Mouse (Mus musculus) neutrophil, adult 5-6 weeks (primary cell): Measurements from ENCODE around the gene Ptar1. TPM values are rescaled to one million over a fixed set of nuclear protein-coding genes. Genes with fewer than 3 reads are reported as not detected.

Source experiments
- ATAC-seq: fragments of 151-379, 151-347 bp; 2 replicates; pipeline ENCODE4 v1.8.0; 2017; ENCODE audit warnings: mild to moderate bottlenecking, moderate TSS enrichment; ENCODE audit not compliant: insufficient number of reproducible peaks, poor library complexity, low FRiP score, severe bottlenecking; ENCODE audit errors: extremely low read depth
- total RNA-seq: library from RNA; stranded (forward); fragments of 200-1000 nt; gene quantifications from 2 replicates; pipeline ENCODE4 v1.2.3, GENCODE M21; 2017

Gene Ptar1
- total RNA-seq, 1 experiment from 2014 or later, result 15.7 TPM

DNA sequence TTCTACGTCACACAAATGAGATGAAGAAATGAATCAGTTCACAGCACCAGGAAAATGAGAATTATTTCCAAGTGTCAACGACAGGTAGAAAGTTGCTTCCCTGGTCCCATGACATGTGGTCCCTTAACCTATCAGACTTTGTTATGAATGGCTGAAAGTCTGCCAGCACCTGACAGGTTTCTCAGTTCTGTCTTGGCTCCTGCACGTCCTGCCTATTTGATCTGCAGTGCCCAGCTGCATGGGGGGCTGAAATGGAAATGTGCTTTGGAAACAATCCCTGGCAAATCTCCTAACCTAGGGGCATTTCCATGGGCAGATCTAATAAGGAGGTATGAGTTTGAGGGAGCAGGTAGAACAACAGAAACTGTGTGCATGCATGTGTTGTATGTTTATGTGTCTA lies 59.3 kb downstream of the Ptar1 start:
- ATAC-seq, result no peak

GRCm38 (mm10) chr19:23757011-23757410 lies 69.8 kb downstream of the Ptar1 start:
- no peak for ATAC-seq

DNA sequence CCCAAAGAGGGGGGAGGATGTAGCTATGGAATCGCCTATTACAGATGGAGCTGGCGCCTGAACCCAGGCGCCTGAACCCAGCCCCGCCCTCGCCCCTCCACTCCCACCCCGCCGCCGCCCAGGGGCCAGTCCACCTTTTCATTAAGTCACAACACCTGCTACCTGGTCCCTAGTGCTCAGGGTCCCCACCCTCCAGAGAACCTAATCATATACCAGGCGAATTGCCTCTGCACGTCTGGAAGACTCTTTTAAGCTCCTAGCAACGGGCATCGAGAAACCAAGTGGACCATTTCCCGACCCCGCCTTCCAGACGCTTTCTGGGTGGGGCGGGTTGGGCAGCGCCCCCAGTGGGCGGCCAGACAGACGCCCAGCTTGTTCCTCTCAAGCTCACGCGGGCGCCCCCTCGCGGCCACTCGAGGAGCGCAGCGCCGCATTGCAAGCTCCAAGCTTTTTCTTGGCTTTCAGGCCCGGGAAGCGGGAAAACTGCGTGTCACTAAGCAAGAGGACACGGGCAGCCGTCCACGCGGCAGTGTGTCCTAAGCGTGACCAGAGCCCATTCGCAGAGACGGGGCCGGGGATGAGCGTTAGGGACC lies 70.8 kb downstream of the Ptar1 start:
- peak; percentile 57 for ATAC-seq

DNA sequence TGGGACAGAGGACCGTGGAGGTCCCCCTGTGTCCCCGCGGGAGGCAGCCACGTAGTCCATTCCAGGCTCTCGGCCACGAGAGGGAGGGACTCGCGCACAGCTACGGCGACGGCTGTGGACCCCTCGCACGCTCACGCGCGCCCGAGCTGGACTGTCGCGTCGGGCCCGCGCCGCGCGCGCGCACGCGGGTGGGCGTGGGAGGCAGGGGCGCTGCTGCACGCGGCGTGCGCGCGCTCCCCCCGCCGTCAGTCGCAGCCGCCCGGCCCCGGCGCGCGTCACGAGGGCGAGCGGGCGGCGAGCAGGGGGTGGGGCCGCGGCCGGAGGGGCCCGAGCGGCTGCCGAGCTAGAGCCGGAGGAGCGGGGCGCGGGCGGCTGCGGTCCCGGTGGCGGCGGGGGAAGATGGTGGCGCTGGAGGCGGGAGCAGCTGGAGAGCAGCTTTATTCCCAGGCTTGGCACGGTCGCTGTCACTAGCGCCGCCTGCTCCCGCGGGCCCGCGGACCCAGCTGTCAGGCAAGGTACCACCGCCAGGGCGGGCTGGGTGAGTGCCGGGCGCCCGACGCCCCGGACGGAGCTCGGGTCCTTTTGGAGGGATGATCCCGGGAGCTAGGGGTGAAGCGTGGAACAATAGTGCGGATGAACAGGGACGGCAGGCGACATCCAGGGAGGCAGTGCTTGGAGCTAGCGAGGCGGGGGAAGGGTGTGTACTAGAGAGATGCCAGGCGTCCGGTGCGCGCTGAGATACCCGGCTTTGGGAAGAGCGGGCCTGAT lies 71.5 kb downstream of the Ptar1 start, which contains the start of gene Apba1:
Gene Apba1 (plus strand): TSS at position 334 of the 768 bp plus-strand sequence.
- ATAC-seq, result peak; percentile 30; the same call in 1 of the 2 replicates

DNA sequence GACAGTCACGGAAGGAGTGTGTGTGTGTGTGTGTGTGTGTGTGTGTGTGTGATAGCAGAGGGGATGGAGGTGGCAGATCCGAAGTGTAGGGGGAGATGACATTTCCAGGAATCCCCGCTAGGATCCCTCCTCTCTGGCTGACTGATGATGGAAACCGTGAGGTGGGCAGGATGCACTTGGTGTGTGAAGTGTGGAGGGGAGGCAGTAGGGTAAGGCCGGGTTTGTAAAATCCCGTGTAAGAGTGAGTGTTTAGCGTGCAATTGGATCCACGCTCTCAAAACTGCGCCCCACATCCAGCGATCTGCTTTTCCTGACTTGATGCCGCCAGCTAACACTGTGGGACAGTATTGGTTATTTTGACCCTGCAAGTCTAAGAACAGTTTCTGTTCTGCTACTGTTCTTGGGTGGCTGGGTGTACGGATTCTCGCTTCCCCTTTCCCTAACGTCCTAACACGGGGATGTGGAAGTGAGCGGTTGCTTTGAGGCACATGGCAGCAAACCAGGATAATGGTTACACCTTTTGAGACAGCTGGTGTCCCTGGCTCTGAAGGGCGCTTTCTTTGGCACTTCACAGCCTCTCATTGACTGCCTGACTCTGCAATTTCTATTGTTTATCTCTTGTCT lies 72.2 kb downstream of the Ptar1 start:
- no peak for ATAC-seq

GRCm38 (mm10) chr19:23763371-23763770 lies 76.1 kb downstream of the Ptar1 start:
- no peak for ATAC-seq

DNA sequence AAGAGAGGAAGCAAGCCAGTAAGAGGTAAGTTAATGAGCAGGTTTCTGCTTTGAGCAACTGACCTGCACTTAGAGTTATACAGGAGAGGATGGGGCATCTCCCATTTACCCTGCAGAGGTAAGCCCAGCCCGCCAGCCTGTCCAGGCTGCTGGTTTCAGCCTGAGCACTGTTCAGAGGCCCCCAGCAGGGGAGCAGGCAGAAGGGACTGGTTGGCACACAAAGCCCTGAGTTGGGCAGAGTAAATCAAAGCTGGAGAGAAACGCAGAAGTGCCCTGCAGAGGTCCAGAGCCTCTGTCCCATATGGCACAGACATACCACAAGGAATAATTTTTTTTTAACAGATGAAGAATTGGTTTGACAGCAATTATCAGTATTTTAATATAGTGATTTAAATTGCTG lies 76.8 kb downstream of the Ptar1 start:
- ATAC-seq, result no peak

DNA sequence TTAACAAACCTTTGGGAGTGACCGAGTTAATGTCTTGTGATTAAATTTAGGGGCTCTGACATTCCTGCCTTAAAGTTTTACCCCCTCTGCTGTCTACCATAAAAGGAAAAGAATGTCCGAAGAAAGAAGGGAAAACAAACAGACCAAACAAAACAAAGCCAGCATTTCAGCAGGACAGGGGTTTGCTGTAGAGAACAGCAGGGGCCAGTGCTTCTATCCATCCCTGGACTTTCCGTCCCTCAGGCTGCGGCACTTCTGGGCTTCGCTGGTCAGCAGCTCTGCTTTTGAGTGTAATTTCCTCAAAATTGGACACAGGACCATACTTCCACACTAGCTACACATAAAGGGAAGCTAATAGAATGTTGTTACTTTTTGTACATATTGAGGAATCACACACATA lies 81.6 kb downstream of the Ptar1 start:
- ATAC-seq, result no peak

DNA sequence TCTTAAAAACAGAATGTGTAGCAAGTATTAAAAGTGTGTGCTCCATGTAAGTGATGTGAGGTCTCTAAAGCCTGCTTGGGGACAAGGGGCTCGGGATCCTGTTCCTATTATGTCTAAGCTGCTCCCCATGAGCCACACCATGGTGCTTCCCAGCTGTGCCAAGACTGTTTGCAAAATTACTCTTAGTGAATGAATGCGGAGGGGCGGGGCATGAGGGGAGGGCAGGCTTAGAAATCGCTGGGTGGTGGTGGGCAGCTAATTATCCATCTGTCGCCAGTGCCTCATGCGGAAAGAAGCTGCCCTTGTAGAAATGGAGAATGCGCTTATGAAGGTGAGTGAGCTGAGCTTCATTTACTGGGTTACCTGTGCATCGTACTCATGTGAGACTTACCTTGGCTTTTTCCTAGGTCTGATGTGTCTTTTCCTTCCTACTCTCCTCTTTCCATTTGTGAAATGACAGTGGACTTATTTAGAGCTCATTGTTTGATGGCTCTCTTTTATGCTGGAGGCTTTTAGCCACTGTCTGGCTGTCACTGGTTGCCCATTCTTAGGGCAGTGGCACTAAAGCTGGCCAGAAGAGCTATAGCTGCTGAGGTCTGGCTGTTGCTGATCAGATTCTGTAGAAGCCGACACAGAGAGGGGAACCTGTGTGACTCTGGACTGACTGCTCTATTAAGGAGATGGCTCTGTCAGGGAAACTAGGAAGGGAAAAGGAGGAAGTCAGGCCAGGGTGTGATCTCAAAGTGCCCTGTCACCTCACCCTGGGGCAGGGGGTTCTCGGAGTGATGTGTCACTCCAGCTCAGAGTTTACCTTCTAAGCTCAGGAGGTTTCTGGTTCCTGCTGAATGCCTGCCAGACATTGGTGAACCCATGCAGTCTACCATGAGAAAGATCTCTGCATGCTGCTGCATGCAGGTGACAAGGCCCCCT lies 83.5 kb downstream of the Ptar1 start:
- no peak for ATAC-seq

DNA sequence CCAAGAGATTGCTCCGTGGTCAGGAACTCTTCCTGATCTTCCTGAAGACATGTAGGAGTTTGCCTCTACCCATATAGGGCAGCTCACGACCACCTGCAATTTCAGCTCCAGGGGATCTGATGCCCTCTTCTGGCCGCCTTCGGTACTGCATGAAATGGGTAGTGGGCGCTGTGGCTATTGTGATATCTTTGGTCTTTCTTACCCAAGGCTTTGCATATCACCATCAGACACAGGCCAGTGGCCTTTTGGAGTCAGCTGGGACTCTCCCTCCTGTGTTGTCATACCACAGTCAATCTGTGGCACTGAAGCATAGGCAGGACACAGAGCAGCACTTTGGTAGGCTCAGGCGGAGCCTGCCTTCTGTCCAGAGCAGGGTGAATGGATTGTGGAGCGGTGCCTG lies 84.7 kb downstream of the Ptar1 start:
- no peak for ATAC-seq

GRCm38 (mm10) chr19:23775356-23775755 lies 88.1 kb downstream of the Ptar1 start:
- no peak for ATAC-seq

DNA sequence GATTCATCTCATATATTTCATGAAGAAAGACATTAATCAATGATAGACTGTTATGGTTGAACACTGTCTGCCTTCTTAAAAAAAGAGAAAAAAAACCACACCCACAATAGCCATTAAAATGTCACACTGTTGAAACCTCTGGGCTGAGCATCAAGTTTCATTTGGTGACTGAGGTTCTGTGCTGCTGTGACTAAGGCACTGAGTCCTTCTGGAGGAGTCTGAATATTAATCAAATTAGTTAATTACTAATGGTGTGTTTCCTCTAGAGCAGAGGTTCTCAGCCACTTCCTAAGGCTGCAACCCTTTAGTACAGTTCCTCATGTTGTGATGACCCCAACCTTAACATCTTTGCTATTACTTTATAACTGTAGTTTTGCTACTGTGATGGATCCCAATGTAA lies 91.9 kb downstream of the Ptar1 start:
- no peak for ATAC-seq

DNA sequence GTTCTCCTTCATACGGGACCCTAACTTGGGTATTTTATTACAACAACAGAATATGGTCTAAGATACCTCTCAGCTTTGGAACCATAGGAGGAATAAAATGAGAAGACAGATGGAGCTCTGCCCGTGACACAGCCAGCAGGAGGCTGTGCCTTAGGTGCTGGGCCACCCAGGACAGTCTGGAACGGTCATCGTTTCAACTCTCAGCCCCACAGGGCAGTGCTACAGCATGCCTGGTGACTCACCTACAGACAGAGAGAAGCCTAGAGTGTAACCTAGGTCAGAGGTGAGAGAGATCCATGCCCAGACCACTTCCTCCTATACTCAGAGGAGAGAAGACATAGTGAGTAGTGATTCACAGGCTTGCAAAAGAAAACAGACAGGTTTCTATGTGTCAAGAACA lies 92.9 kb downstream of the Ptar1 start:
- ATAC-seq, result no peak

Other genes starting within 250 kb of the Ptar1 start
- gene Mamdc2, start 239.0 kb upstream of the Ptar1 start, total RNA-seq, result not detected in 2 replicates
- gene 1700028P14Rik, start 34.6 kb upstream of the Ptar1 start, total RNA-seq, result not detected in 2 replicates
- gene Apba1, start 71.5 kb downstream of the Ptar1 start, total RNA-seq, result 1.5 and 1.6 TPM in 2 replicates